Mouse (Mus musculus) G1E-ER4 (cell line): ENCODE data around the gene Tprgl. TPM values are rescaled to one million over a fixed set of nuclear protein-coding genes. Genes with fewer than 3 reads are reported as not detected.

Experiments used
- GATA1 ChIP-seq: IDR thresholded peaks from one replicate; pipeline ENCODE4 v1.8.0; 2012; ENCODE audit warnings: low read length, inconsistent platforms
- polyA plus RNA-seq: library from polyadenylated mRNA; stranded (reverse); fragments of >175 nt; gene quantifications from 2 replicates; pipeline ENCODE4 v1.2.3, GENCODE M21; 2012

Gene Tprgl
- 80.5 and 100 TPM in 2 replicates for polyA plus RNA-seq

DNA sequence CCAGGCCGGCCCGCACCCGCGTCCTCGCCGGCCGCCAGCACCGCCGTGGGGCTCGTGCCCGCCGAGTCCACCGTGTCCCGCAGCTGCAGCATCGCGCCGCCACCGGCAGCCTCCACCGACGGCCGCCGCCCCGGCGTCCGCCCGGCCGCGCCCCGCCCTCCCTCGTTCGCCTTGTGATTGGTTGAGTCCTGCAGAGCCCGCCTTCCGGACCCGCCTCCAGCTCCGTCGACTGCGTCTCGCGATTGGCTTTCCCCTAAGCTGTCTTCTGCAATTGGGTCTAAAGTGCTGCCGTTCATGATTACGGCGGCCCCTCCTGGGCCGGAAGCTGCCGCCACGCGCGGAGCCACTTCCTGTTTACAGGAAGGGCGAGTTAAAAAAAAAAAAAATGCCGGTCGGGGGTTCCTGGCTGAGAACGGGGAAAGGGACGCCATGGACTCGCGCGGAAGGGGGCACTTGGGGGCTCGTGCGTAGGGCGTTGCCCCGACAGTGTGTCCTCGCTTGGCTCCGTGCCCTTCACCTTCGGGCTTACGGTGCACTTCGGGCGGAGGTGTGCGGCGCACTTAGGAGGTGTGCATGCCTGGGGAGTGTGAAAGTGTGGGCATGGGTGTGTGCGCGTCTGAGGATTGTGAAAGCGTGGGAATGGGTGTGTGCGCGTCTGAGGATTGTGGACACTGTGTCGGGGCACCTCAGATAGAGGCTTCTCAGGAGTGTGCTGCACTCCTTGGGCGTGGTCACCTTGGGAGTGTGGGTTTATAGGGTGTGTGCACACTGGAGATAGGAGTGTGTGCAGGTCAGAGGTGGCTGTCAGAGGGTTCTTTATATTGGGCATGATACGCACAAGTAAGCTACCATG lies at the start of gene Tprgl:
Tprgl (minus strand) TSS at position 129 of the 853 bp plus-strand sequence.
- TF ChIP-seq GATA1, result no peak

DNA sequence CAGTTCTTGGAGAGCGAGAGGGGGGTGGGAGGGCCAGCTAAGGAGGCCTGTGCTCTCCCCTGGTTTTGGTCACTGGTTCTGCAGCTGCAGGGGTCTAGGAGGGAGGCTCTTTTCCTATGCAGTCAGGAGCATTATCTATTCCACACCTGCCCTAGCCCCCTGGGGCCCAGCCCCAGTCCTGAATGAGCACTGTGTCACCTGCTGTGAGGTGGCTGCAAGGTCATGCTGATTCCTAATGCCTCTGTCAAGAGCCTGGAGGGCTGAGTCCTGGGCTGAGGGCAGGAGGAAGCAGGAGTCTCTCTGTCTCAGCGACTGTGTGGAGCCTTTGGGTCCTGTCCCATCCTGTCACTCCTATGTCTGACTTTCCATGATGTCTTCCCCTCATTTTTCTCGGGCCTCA lies 49.4 kb upstream of the Tprgl start:
- TF ChIP-seq GATA1, result no peak

DNA sequence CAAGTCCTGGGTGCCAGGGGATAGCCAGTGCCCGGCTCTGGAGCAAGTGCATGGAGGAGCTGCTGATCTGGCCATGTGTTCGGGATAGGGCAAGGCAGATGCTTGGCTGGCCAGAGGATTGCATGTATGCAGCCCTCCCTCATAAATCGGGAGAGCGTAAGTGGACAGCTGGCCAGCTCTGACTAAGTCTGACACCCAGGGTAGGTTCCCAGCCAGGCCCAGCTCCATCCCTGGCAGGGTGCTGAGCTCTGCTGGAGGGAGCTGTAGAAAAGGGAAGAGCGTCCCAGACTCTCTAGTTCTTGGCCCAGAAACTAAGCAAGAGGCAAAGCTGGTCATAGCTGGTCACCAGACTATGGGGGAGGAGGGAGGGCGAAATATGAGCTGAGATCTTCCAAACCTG lies 48.6 kb upstream of the Tprgl start:
- TF ChIP-seq GATA1, result no peak

DNA sequence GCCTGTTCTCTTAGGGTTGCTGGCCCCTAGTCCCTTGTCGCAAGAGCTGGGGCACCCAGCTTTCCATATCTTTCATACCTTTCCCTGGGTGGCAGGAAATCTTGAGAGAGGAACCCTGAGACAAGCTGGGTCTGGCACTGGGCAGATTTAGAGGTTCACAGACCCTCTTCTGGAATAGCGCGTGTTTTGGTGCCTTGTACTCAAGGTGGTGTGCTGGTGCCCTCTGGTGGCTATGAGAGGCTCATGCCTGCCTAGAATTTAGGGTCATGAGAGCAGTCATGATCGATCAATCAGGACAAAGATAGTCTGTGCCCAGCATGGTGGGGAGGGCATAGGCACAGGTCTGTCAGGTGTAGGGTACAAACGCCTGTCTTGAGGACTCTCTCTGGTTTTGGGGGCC lies 46.8 kb upstream of the Tprgl start:
- TF ChIP-seq GATA1, result no peak

DNA sequence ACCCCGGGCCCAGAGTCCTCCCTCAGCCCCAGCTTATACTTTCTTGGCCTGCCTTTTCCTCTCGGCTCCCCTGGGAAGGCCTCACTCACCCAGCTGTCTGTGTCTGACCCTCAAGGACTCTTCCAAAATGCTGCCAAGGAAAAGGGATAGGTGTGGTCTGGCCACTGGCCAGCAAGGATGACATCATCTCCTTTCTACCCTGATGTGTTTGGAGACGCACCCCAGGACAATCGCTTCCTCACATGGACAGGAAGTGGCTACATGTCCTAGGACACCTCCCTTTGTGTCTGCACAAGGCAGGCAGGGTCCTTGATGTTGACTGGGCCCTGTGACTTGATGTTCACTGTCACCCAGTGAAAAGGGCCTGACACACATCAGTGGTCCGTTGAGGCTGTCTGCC lies 44.9 kb upstream of the Tprgl start:
- no peak for TF ChIP-seq GATA1

DNA sequence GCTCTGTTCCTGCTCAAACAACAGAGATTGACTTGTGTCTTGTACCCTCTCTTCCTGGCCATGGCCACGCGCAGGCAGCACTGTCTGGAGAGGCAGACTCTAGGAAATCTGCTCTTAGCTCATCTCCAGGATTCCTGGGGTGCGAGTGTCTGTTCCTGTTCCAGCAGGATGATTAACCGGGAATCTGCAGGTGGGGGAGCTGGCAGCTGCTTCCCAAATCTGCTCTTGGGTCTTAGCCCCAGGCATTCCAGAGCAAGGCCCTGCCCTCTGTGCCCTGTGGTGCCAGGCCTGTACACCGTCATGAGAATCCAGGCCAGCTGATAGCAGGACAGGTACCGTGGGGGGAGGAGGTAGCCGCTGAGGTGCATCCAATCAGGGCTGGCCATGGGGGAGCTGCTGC lies 44.1 kb upstream of the Tprgl start:
- no peak for TF ChIP-seq GATA1

DNA sequence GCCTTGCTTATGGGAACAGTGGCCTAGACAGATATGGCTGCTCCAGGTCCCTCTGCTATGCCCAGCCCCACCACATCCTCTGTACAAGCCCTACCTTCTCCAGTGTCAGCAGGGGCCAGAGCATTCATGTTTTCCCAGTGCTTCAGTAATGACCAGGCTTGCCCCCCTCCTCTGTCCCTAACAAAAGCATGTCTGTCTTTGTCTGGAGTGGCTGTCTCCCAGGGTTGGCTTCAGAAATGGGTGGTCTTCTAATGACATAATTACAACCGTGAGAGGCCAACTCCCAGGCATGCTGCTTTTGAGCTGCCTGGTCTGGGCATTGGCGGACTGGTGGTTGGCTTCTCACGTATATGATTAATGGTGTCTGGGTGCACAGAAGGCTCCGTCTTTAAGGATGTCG lies 41.0 kb upstream of the Tprgl start:
- TF ChIP-seq GATA1, result no peak

DNA sequence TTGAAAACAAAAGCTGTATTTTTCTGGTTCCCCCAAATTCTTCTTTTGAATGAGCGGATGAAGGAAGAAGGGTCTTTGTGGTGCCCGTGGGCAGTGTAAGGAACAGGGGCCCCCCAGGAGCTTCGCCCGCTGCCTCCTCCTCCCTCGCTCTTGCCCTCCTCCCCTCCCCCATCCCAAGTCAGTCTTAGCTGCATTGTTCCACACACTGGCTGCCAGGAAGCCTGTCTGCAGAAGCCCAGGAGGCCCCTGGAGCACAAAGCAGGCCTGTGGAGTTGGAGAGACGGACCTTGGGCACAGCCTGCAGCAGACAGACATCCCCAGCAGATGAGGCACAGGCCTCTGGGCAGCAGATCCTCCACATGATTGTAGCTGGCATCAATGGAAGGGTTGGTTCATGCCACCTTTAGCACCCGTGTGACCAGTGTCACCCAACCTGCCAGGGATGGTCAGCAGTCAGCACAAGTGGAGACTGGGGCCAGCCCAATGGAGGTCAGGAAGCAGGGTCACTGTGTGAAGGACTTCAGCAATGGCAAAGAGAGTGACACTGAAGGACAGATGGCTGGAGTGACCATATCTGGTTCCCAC lies 38.0 kb upstream of the Tprgl start:
- TF ChIP-seq GATA1, result no peak

DNA sequence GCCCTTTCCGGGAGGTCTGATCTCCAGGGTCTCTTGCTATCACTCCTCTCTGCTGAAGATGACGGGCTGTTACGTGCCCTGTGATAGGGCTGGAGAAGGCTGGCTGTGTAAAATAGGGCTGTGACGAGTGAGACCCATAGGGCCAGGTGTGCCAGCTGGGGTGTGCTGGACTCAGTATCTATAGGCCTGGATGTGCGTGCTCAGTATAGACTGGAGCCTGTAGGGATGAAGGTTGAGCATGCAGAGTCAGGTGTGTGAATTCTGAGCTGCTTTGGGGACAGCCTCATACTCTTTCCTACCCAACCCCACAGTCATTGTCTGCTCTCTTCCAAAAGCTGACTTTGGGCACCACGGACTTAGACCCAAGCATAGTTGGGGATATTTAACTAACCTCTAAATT lies 37.5 kb upstream of the Tprgl start:
- no peak for TF ChIP-seq GATA1

DNA sequence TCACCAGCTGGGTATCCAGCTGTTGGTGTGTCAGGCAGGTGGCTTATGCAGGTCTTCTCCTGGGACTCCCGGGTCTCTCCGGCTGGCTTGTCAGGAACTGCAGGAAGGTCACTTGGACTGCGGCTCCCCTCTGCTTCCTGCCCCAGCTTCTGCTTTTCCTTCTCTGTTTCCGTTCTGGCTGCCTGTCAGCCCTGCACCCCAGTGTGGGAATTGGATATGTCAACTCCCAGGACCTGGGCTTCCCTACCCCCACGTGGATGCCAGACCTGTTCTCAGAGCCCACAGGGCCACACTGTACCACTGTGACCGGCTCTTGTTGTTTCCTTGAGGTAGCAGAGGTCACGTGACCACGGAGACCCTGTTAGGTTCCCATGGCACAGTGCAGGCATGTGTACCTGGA lies 28.5 kb upstream of the Tprgl start:
- no peak for TF ChIP-seq GATA1

DNA sequence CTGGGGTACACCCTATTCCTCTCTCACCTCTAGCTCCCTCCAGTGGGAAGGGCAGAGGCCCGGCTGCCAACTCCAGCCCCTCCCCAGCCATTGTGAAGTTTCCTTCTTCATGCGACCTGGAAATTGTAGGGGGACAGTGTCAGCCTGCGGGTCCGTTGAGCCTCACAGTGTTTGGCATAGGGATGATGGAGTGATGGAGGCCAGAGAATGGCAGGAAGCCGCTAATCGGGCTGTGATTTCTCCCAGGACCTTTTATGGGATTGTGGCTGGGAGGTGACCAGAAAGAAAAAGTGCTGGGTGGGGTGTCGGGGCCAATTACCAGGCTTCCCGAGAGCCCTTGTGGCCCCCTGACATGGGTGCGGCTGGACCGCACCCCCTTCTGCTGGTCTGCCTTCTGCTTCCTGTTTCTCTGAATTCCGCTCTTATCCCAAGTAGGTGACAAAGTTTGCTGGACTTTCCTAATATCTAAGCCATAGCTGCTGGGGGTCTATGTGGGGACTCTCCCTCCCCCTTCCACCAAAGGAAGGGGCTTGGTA lies 25.6 kb upstream of the Tprgl start:
- no peak for TF ChIP-seq GATA1

DNA sequence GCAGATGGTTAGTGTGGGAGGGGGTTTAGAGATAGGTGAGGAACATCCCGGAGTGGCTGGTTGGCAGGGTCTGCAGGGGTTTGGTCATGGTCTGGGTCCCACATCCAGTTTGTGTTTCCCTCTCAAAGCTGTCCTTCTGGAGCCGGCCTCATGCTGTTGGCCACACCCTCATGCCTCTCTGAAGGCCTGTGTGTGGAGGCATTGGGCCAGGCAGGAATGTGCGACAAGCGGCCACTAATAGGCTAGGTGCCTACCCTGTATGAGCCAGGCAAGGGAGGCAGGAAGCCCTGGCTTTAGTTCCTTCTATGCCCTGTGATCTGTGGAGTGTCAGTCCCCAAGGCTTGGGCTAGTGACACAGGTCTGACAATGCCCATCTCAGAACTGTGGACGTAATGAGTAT lies 24.5 kb upstream of the Tprgl start:
- no peak for TF ChIP-seq GATA1

DNA sequence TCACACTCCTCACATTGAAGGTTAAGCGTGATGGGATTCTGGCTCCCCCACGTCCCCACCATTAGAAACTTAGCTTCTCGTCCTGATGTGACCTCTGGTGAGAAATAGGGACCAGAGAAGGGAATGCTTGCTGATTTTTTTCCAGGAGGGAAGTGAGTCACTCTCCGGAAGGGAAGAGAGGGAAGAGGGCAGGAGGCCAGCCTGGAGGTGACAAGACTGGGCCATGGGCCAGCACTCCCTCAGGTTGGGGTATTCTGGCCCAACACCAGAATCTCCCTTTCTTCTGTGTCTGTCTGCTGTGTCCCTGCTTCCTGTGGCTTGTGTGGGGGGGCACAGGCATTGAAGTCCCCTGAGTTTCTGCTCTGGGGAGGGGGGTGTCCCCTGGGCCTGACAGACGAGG lies 23.1 kb upstream of the Tprgl start:
- TF ChIP-seq GATA1, result no peak

DNA sequence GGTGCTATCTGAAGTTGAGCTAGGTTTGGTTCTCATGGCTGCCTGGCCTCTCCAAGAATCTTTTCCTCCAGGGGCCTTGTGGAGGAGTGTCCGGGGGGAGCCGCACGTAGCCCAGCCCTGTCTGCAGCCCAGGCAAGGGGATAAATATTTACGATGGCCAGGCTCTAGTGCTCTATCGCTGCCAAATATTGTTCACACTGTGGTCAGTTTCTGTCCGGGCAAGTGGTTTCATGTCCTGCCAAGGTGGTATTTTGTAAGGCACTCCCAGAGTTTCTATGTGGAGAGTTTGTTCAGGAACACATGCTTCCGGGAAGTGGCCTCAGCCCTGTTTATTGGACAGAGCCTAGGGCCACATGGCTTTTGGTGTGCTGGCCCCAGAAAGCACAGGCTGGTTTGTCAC lies 20.5 kb upstream of the Tprgl start:
- no peak for TF ChIP-seq GATA1

DNA sequence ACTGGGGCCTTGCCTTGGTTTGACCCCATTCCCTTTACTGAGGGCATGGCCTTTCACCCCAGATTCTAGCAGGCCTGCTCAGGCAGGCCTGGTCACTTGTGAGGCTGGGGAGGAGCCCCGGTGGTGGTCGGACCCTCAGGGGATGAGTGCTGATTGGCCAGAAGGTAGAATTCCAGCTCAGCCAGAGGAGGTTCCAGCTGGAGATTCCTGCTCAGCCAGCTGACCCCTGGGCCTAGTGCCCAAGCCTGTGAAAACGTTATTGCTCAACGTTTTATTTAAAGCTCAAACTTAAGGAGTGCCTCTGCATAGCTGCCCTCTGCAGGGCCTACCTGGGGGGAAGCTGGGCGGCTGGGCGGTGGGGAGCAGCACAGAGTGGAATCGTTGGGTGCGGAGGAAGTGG lies 16.8 kb upstream of the Tprgl start:
- TF ChIP-seq GATA1, result no peak

DNA sequence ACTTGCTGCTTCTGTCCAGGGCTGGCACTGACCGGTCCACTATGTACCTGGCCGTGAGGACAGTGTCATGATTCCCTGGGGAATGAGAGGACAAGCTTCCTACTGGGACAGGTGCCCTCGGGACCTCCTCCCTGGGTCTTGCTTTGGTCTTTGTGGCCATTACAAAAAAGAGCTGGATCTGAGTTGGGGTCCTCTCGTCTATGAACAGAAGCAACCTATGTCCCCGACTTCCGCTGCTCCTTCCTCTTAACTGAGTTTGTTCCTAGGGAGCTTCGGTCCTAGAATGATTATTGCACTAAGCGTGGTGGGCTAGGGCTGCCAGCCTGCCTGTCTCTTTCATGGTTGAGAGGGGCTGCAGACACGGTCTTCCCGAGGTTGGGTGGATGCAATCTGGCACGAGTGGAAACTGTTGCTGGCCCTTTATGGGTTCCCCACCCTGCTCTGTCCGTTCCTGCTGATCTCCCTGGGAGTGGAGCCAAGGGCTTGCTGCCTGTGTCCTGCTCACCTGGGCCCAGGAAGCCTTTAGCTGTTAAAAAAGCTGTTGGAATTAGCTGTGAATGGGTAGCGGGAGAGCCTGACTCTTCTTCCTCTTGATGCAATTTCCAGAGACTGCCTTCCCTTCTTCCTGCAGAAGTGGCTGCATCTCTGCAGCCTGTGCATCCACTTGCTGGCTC lies 11.6 kb upstream of the Tprgl start:
- no peak for TF ChIP-seq GATA1
